Mouse (Mus musculus) left cerebral cortex, postnatal 4 days (tissue): ENCODE data around the gene Uspl1. TPM values are rescaled to one million over a fixed set of nuclear protein-coding genes. Genes with fewer than 3 reads are reported as not detected.
A peak's percentile ranks its signal among the peaks of the same experiment; 100 is the strongest.
"Not testable (repeated sequence)": the region's sequence is repeated elsewhere in the genome, so short reads cannot be mapped to it uniquely, and the experiment has no call there.

ENCODE experiments used
- DNase-seq: peaks from one replicate; pipeline ENCODE4 v3.0.0-alpha.2; 2022
- intact Hi-C: fragments of 180-260 bp; cut with DNase I; formaldehyde crosslinking; loops from one replicate; pipeline ENCODE4 v1.15.1; 2025
- total RNA-seq, 2 experiments: library from RNA; stranded (reverse); gene quantifications; 2 replicates each; pipeline ENCODE4 v1.2.3; 2021

The Uspl1 gene
- 10 to 100 TPM; 53.5 to 61.5 TPM for total RNA-seq

DNA sequence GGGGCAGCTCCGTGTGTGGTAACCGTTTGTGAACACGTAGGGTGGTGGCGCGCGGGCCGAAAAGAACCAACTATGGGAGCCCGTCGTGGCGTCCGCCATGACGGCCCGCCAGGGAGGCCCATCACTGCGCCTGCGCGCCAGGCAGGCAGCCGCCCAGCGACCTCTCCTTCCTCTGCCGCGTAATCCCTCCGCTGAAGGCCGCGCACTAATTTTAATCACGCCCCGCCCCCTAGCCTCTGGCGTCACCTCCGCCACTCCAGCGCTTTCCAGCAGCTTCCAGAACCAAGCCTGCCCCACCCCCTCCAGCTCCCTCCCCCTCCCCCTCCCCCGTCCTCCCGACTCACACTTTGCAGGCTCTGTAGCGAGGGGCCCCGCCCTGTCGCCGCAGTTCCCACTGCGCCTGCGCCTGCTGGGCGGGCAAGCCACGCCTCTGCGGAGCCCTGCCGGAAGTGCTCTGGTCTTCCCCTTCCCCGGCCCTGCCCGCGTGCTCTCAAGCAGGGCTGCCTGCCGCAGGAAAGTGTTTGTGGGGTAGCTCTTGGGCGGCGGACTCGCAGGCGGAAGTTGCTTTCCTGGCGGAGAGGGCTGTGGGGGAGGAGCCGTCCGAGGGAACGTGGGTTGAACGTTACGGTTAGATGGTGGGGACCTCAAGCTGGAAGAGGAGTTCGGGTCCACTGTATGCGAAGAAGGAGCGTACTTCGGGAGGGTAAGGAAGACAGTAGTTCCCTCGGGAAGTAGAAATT lies at the start of gene Uspl1, which contains the start of gene Hmgb1:
TSS of gene Uspl1 (plus strand) at position 247 of the 740 bp plus-strand sequence.
TSS of gene Hmgb1 (minus strand) at position 386 of the 740 bp plus-strand sequence.
- intact Hi-C loops = loop anchor here (10.0 kb wide), 1 partner anchor 369 kb away; no protein-coding TSS in a partner anchor
- peak; percentile 99 for DNase-seq

DNA sequence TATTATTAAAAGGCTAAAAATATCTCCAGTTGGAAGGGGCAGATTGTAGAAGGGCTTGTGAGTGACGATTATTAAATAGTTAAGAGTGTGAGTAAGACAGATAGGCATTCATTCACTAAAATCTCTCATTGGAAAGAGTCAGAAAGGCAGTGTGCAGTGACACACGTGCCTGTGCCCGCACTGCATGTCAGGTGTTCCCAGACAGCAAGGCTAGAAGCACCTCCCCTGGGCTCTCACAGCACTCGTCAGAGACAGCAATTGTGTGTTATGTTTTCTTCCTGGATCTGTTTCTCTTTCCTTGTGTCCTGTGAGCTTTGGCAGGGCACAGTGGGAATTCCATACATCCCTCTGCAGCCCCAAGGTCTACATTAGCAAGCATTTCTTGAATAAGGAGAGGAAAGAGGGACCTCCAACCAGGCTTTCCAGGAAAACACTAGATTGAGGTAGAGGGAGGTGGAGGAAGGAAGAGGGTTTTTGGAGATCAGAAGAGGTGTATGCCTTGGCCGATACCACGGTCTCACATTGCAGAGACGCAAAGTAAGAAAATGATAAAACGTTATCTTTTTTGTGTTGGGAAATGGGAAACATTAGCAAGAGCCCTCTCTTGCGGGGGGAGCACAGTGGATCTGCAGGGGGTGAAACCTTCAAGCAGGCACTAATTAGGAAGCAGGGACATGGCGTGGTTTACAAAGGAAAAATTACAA lies 49.2 kb upstream of the Uspl1 start:
- no peak for DNase-seq
- intact Hi-C loops = no loop called here

DNA sequence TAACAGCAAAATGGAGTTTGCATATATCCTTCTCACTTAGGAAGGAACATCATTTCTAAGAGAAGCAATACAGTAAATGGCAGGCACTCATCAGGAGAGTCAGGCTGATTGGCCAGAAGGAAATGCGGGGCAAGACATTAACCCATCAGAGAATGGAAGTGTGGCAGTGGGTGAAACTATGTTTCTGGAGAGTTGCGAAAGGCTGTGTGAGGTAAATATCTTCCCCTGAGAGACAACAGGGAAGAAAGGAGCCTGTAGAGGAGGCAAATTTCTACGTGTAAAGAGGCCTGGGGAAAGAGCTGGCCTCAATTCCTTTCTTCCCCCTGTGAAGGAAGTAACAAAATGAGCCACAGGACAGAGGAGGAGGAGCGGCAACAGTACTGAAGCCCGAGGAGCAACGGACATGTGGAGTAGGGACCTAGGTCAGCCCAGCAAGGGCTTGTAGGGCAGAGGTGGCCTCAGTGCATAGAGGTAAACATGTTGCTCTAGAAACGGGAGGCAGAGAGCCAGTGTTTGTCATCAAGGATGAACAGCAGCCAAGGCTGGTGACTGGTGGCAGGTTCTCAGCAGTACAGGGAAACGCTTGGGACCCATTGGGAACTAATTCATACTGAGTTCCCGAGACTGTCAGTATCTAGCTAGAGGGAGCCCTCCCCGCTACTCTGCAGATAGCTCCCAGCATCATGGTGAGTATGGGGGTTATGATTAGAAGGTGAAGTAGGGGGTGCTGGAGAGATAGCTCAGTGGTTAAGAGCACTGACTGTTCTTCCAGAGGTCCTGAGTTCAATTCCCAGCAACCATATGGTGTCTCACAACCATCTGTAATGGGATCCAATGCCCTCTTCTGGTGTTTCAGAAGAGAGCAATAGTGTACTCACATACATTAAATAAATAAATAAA lies 48.4 kb upstream of the Uspl1 start:
- DNase-seq = no peak
- intact Hi-C loops = no loop called here

DNA sequence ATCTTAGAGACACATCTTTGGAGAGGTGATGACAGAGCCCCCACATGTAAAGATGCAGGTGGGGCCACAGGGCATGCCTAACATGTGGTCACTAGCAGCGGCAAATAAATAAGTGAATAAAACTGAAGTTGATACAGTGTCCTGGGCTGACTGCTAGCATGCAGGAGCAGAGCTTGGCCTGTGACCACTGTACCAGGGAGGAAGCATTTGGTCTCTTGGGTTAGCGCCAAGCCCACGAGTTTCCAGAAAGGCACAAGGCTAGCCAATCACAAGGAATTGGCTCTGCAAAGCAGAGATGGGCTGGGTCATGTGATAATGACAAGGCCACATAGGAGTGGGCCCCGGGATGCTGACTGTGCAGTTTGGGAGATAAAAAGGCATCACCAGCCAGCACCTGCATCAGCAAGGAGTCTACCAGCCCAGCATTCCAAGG lies 47.2 kb upstream of the Uspl1 start:
- intact Hi-C loops = no loop called here
- DNase-seq = peak; percentile 78

DNA sequence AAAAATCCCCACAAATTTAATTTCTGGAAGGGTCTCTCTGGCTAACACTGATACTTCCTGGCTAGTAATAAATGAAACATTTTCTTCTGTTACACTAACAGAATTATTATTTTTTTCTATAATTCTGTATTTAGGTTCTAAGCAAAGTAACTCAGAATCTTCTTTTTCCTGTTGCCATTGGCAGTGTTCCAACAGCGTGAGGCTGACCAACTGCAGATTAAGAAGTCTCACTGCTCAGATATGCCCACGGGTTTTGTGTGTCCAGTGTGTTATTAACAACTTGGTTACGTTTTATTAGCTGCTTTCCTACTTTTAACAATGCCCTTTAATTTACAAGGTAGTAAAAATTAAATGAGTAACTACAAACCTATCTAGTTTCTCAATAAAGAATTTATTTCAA lies 46.7 kb upstream of the Uspl1 start:
- intact Hi-C loops = no loop called here

DNA sequence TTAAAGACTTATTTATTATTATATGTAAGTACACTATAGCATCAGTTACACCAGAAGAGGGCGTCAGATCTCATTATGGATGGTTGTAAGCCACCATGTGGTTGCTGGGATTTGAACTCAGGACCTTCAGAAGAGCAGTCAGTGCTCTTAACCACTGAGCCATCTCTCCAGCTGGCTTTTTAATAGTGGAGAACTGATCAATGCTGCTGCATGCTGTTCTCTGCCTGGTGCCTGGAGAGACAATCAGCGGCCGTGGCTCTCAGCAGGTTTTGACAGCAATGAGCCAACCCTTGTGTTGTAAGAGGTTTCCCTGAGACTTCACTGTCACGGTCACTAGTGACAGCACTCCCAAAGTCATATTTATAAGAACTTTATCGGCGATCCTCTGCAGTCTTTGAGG lies 46.1 kb upstream of the Uspl1 start:
- intact Hi-C loops, DNase-seq: not testable (repeated sequence)

More for the DNA sequence above, 46.7 kb upstream of the Uspl1 start:
- no peak for DNase-seq

DNA sequence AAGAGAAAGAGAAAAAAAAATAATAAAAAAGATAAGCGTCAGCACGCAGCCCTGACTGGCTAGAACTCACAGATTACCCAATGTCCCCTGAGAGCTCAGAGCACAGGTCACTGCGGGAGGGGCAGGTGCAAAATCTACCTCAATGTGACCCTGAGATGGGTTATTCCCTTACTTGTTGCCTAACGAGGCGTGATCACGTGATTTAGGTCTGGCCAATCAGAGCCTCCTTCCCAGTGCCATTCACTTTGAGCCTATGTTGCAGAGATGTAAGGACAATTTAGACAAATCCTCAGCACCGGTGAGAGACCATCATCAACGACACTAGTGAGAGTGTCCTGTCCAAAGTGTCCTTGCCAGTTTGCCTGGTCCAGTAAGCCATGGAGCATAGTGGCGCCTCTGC lies 43.8 kb upstream of the Uspl1 start:
- DNase-seq = no peak
- intact Hi-C loops = no loop called here

DNA sequence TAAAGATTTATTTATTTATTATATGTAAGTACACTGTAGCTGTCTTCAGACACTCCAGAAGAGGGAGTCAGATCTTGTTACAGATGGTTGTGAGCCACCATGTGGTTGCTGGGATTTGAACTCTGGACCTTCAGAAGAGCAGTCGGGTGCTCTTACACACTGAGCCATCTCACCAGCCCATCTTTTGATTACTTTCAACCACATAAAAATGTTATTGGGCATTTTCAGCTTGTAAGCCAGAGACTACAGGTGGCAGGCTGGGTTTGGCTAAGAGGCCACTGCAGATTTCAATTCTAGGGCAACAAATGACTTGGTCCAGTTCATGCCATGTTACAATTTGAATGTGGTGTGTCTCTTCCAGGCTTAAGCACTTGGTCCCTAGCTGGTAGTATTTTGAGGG lies 43.0 kb upstream of the Uspl1 start:
- DNase-seq, intact Hi-C loops: not testable (repeated sequence)

DNA sequence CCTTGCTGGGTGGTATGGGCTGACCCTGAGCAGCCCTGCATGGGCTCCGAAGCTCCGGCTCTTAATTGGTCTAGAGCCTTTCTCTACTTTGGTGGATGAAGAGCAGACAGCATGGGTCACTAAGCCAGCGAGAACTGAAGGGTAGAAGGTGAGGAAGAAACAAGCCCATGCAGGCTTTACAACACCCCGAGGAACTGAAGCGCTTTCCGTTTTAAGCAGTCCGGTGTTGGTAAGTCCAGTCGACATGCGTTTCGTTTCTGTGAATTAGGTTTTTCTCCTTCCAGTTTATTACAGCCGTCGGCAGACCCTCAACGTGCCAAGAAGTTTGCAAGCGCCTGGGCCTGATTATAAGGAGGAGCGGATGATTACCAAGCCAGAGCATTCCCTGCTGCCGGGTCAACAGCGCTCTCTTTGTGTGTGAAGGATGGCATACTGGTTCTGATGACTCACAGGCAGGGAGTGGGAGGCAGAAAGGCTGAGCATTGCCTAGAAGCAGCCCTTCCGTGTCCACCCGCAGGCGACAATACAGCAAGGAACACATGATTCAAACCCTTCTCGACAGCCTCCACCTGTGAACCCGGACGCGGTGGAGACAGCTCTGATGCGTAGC lies 40.3 kb upstream of the Uspl1 start:
- intact Hi-C loops = no loop called here

DNA sequence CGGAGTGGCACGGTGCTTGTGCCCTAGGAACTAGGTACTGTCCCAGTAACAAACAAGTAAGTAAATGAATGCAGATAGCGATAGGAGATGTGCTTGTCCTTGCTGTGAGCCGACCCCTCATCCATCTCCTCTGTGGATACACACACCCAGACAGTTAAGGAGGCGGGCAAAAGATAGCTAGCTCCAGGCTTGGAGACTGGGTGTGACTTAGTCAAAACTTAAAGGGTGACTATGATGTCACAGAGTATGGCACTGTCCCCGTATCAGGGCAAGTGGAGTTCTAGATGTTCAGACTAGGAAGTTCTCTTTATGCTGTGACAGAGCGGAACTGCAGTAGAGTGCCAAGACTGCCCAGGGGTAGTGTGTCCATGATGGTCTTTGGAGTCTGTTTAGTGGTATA lies 37.5 kb upstream of the Uspl1 start:
- no peak for DNase-seq
- intact Hi-C loops = no loop called here

More for the DNA sequence above, 40.3 kb upstream of the Uspl1 start:
- peak; percentile 19 for DNase-seq

DNA sequence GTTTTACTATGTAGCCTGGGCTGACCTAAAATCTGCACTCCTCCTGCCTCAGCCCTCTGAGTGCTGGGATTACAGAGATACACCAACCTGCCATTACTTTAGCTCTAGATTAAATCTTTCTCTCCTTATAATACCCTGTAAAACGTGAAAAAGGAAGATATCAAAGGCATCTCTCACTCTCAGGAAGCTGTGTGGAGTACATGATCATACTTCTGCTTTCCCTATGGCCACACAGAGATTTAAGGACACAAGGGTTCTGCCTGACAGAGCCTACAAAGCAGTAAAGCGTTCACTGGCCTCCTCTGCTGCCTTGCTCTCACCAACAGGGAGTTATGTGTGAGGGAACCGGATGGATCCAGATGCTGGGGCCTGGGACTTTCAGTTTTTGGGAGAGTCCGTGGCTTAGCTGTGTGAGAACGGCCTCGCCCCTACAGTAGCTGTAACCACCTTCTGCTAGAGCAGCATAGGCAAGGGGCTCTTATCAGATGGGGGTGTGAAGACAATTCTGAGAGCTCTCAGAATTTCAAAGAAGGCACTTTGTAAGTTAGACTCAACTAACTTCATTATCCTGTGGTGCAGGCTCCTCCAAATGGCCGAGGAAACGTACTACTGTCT lies 36.7 kb upstream of the Uspl1 start:
- intact Hi-C loops = no loop called here
- DNase-seq = no peak

DNA sequence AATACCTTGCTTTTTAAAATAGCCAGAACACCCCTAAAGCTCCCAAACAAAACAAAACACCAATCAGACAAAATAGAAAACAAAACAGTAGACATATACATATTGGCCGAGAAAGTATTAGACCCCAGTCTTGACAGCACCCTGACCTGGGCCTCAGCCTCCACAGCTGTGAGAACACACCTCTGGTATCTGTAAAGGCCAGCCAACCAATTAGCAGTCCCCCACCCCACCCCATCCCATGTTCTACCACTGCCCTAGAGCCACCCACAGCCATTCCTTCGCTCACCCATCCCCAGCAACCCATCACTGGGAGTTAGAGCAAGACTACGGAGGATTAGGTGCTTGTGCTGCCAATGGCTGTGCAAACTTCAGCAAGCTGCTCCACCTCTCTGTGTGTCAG lies 33.3 kb upstream of the Uspl1 start:
- DNase-seq = no peak
- intact Hi-C loops = no loop called here

DNA sequence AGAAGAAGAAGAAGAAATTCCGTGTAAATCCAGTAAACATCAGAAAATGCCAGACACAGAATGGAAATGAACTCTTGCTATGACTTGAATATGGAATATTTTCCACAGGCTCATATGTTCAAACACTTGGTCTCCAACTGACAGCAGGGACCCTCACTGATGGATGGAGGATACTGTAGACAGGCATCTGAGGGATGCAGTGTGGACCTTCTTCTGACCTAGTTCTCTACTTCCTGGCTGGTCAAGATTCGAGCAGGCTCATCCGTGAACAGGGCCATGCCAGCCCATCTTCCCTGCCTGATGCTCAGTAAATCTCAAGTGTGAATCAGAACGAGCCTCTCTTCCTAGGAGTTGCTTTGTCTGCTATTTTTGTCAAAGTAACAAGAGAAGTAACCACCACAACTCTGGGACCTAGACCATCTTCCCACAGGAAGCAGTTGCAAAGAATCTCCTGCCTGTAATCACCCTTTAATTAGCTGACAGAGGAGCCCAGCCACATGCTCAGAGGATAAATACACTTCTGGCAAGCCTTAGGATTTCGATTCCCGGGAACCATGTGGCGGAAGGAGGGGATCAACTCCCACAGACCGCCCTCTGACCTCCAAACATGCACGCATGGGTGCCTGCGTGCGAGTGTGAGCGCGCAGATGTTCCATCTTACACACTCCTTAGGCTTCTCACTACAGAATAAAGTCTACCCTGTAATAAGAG lies 31.9 kb upstream of the Uspl1 start:
- peak; percentile 7 for DNase-seq
- intact Hi-C loops = no loop called here

DNA sequence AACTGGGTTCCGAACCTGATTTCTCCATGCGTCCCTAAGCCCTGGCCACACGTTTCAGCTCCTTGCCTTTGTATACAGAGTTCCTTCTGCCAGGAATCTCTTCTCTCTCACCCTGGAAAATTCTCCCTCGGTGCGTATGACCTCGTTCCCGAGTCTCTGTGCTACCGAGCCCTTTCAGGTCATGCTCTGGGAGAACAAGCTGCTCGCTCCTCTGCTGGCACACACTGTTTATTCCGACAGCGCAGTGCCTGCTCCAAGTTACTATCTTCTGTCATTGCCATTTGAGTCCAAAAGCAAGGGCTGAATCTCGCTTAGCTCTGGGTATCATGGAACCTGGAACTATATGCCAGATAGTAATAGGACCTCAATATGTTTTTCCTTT lies 31.4 kb upstream of the Uspl1 start:
- peak; percentile 12 for DNase-seq
- intact Hi-C loops = no loop called here

DNA sequence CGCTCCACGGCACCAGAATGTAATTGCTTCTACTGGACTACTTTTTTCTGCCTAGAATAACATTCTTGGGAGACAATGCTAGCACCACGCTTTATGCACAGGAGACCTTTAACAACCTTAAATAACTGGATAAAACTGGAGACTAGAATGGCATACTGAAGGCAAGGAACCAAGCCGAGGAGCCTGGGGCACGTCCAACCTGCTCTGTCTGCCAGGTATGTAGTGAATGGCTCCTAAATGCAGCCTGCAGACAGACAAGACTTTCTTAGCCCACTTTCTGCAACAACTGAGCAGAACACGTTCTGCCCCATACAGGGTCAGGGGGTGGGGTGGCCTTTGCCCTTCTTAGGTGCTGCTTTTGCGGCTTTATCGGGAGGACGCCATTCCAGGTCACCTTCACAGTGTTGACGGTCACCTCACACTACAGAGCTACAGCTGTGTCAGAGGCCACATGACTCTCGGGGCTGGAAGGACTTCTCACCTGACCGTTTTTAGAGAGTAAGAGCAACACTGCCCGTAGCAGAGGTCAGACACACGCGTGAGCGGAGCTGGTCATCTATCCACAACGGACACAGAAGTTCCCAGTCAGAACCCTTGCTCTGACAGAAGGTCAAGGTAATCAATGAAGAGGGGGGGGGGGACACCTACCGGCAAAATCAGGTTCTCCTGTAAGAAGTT lies 27.1 kb upstream of the Uspl1 start:
- intact Hi-C loops = no loop called here
- no peak for DNase-seq

DNA sequence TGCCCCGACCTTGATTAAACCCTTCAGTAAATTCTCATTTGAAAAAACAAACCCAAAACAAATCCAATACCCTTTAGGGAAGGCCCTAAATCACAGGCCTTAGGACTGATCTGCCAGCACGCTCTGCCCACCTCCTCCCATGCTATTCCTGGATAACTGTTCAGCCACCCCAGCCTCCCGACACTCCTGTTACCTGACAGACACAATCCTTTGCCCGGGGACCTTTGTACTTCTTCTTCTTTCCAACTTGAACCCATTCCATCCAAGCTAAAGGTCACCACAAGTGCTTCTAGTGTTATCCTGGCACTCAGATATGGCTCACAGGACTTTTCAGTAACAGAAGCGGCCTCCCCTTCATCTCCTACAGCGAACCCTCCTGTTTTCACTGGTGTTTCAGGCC lies 25.1 kb upstream of the Uspl1 start:
- intact Hi-C loops = no loop called here
- no peak for DNase-seq

DNA sequence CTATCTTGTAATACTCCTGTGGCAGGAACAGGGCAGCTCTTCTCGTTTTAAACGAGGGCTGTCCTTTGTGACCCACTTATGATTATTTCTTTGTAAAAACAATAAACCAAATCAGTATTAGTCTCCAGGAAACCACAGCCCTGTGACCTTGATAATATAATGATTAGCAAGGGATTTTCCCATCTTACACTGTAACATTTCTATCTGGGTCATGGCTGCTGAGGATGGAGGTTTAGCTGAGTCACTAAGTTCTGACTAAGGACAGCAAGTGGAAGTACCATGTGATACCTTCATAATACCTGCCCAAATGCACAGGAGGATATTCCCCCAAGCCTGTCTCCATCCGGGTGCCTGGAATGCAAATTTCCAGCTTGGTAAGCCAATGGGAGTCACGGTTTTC lies 23.7 kb upstream of the Uspl1 start:
- no peak for DNase-seq
- intact Hi-C loops = no loop called here

DNA sequence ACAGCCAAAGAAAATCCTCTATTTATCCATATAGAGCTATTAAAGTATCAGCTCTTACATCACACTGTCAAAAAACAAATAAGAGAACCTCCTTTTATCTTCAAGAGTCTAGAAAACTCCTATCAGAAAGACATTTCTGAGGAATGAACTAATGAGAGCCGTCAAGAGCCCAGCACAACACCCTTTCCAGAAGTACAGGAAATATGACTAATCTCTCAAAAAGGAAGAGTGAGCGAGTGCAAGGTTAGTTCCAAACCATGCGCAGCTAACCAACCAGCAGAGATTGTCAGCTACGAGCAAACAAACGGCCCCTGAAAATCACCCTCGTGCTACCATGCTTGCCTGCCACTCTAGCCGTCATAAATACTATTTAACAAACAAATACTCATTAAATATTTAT lies 21.3 kb upstream of the Uspl1 start:
- intact Hi-C loops = no loop called here
- no peak for DNase-seq

DNA sequence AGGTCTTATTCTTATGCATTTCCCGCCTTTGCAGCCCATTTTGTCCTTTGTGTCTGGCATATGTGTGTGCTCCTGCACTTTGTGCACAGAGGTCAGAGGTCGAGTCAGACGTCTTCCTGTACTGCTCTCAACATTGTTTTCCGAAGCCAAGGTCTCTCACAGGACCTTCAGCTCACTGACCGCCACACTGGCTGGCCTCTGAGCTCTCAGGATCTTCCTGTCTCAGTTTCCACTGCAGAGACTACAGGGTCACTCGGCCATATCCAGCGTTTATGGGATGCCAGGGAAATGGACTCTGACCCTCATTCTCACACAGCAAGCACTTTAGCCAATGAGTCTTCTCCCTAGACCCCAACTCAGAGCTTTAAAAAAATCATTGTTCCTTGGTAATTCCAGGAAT lies 19.3 kb upstream of the Uspl1 start:
- DNase-seq = no peak
- intact Hi-C loops = no loop called here
